Mouse (Mus musculus): ENCODE measurements at regions not wholly inside any gene's neighbourhood (a gene's known extent, or its start where the extent isn't known, plus 50 kb on each side); places are given as distances from the start of the nearest gene placed in this dataset.

DNA sequence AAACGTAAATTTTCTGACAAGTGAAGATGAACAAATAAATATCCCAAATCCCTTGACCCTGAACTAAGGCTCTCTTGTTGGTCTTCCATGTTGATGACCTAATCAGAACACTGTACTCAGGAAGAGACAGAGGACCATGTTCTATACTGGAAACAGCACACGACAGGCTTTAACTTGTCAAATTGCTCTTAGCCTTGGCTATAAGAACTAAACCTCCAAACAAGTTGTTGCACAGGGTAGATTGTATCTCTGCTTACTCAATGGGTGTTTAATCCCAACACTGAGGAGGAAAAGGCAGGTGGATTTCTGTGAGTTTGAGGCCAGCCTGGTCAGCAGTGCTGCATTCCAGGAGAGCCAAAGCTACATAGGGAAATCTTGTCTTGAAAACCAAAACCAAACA lies 265.5 kb downstream of the Gja1 start:
- Histone ChIP-seq H3K36me3 (ENCODE audit: control insufficient read depth, insufficient read depth, low read length, poor library complexity, severe bottlenecking) (no peaks in the 10 kb centered on the region), H3K4me3 (ENCODE audit: insufficient read depth in 1 of 2, low read depth in 1 of 2, low read length in 2 of 2, poor library complexity in 1 of 2, severe bottlenecking in 1 of 2) (no peak overlapping the region), H3K4me1 (ENCODE audit: control insufficient read depth in 2 of 2, insufficient read depth in 2 of 2, low read length in 2 of 2, poor library complexity in 1 of 2) (no peaks in the 10 kb centered on the region), H3K9ac (ENCODE audit: insufficient read depth, low read depth, low read length, poor library complexity, severe bottlenecking) (no peak overlapping the region), H3K27ac (ENCODE audit: insufficient read depth, low read depth, low read length, poor library complexity, severe bottlenecking) (no peak overlapping the region), H3K9me3 (ENCODE audit: control insufficient read depth, insufficient read depth, low read depth, low read length) (no peaks in the 10 kb centered on the region)
- no peak for DNase-seq (ENCODE audit: low read depth, low spot score)
- in situ Hi-C loops (cut with MboI; ENCODE audit: low sequenced_read_pairs in 2 of 2, unreplicated experiment in 2 of 2), result no loop called here
- no peak for TF ChIP-seq ZNF384 (IDR thresholded peaks at IDR 0.05; ENCODE audit: low read depth, low read length)
- no peak for TF ChIP-seq HCFC1 (IDR thresholded peaks at IDR 0.05; ENCODE audit: borderline replicate concordance, insufficient read depth, low read length)
- no peak for TF ChIP-seq CHD2 (IDR thresholded peaks at IDR 0.05; ENCODE audit: low read depth, low read length)
- no peak for TF ChIP-seq ZC3H11A (IDR thresholded peaks at IDR 0.05; ENCODE audit: borderline replicate concordance, low read depth, low read length)
- TF ChIP-seq MAFK (IDR thresholded peaks at IDR 0.05; ENCODE audit: insufficient read depth, low read depth, low read length), result no peak

DNA sequence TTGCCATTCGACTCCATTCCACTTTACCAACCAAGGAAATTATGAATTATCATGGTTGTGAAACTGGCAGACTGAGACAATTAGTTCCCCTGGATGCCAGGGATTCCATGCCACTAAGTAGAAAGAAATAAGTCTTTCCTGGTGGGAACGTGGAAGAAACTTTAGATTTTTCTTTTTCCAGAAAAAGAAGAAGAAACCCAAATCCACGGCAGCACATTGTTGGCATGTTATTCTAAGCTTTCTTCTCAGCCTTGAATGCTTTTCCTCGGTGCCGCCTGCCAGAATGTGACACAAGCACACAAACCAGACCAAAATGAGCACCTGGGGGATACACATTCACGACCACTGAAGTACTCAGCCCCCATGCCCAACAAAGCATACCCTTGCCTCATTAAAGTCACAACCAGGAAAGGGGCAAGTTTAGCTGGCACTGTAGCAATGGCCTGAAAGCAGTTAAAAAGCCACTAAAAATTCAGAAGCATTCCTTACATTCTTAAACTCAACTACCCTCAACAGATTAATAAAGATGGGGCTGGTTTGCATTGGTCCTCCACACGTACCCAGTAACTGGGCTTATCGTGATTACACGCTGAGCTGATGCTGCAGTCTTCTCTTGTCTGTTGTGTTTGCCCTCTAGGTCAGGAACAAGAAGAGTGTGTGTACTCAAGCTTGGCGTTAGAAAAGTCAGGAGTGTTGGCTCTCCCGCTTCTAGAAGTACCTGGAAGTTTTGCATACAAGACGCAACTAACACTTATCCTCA lies 266.4 kb downstream of the Gja1 start:
- in situ Hi-C loops (cut with MboI; ENCODE audit: low sequenced_read_pairs in 2 of 2, unreplicated experiment in 2 of 2), result no loop called here
- no peaks in the 10 kb centered on the region for H3K9me3 ChIP-seq (ENCODE audit: control insufficient read depth, insufficient read depth, low read depth, low read length)
- TF ChIP-seq ZNF384 (IDR thresholded peaks at IDR 0.05; ENCODE audit: low read depth, low read length) (no peak), MAFK (IDR thresholded peaks at IDR 0.05; ENCODE audit: insufficient read depth, low read depth, low read length) (no peak), CHD2 (IDR thresholded peaks at IDR 0.05; ENCODE audit: low read depth, low read length) (no peak)
- H3K27ac ChIP-seq (ENCODE audit: insufficient read depth, low read depth, low read length, poor library complexity, severe bottlenecking), result no peak overlapping the region
- no peak for DNase-seq (ENCODE audit: low read depth, low spot score)
- no peak overlapping the region for H3K4me3 ChIP-seq (ENCODE audit: insufficient read depth in 1 of 2, low read depth in 1 of 2, low read length in 2 of 2, poor library complexity in 1 of 2, severe bottlenecking in 1 of 2)
- no peak overlapping the region for H3K9ac ChIP-seq (ENCODE audit: insufficient read depth, low read depth, low read length, poor library complexity, severe bottlenecking)
- no peaks in the 10 kb centered on the region for H3K36me3 ChIP-seq (ENCODE audit: control insufficient read depth, insufficient read depth, low read length, poor library complexity, severe bottlenecking)
- H3K4me1 ChIP-seq (ENCODE audit: control insufficient read depth in 2 of 2, insufficient read depth in 2 of 2, low read length in 2 of 2, poor library complexity in 1 of 2), result no peaks in the 10 kb centered on the region

DNA sequence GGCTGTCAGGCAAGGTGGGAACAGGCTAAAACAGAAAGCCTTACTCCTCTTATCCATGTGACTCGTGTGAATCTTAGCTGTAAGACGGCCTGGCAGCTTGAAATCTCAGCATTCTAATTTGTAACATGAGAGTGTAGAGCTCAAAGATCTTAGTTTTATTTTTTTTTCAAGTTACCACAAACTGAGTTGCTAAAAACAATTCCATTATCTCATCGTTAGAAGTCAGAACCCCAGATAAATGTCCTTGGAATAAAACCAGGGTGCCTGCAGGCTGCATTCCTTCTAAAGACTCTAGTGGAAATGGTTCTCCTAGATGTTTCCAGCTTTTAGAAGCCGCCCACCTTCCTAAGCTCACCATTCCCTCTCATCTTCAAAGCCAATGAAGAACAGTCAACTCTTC lies 283.4 kb downstream of the Gja1 start:
- no peak for DNase-seq (ENCODE audit: low read depth, low spot score)
- Histone ChIP-seq H3K27ac (ENCODE audit: insufficient read depth, low read depth, low read length, poor library complexity, severe bottlenecking) (no peak overlapping the region), H3K4me1 (ENCODE audit: control insufficient read depth in 2 of 2, insufficient read depth in 2 of 2, low read length in 2 of 2, poor library complexity in 1 of 2) (no peaks in the 10 kb centered on the region), H3K4me3 (ENCODE audit: insufficient read depth in 1 of 2, low read depth in 1 of 2, low read length in 2 of 2, poor library complexity in 1 of 2, severe bottlenecking in 1 of 2) (no peak overlapping the region), H3K36me3 (ENCODE audit: control insufficient read depth, insufficient read depth, low read length, poor library complexity, severe bottlenecking) (no peaks in the 10 kb centered on the region), H3K9ac (ENCODE audit: insufficient read depth, low read depth, low read length, poor library complexity, severe bottlenecking) (no peak overlapping the region), H3K9me3 (ENCODE audit: control insufficient read depth, insufficient read depth, low read depth, low read length) (no peaks in the 10 kb centered on the region)
- TF ChIP-seq ZNF384 (IDR thresholded peaks at IDR 0.05; ENCODE audit: low read depth, low read length), result no peak
- TF ChIP-seq ZC3H11A (IDR thresholded peaks at IDR 0.05; ENCODE audit: borderline replicate concordance, low read depth, low read length), result no peak
- TF ChIP-seq MAFK (IDR thresholded peaks at IDR 0.05; ENCODE audit: insufficient read depth, low read depth, low read length), result no peak
- no peak for TF ChIP-seq CHD2 (IDR thresholded peaks at IDR 0.05; ENCODE audit: low read depth, low read length)
- TF ChIP-seq HCFC1 (IDR thresholded peaks at IDR 0.05; ENCODE audit: borderline replicate concordance, insufficient read depth, low read length), result no peak
- in situ Hi-C loops (cut with MboI; ENCODE audit: low sequenced_read_pairs in 2 of 2, unreplicated experiment in 2 of 2), result no loop called here

DNA sequence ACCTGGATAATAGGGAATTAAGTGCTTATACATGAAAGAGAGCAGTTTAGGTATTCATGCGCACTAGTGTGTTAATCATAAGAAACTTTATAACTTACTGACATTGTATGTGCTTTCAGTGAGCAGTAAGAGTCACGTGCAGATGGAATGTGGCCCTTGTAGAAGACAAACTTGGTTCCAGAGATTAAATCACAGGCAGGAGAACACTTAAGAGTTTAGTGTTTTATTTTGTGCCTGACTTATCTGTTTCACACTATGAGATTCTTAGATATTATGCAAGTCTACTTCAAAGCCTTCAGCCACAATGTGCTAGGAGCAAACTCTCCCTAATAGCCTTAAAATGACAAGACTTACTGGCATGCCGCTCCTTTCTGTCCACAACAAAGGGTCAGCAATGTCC lies 296.8 kb downstream of the Gja1 start:
- Histone ChIP-seq H3K4me3 (ENCODE audit: insufficient read depth in 1 of 2, low read depth in 1 of 2, low read length in 2 of 2, poor library complexity in 1 of 2, severe bottlenecking in 1 of 2) (no peak overlapping the region), H3K4me1 (ENCODE audit: control insufficient read depth in 2 of 2, insufficient read depth in 2 of 2, low read length in 2 of 2, poor library complexity in 1 of 2) (no peaks in the 10 kb centered on the region), H3K36me3 (ENCODE audit: control insufficient read depth, insufficient read depth, low read length, poor library complexity, severe bottlenecking) (no peaks in the 10 kb centered on the region), H3K27ac (ENCODE audit: insufficient read depth, low read depth, low read length, poor library complexity, severe bottlenecking) (no peak overlapping the region), H3K9ac (ENCODE audit: insufficient read depth, low read depth, low read length, poor library complexity, severe bottlenecking) (no peak overlapping the region), H3K9me3 (ENCODE audit: control insufficient read depth, insufficient read depth, low read depth, low read length) (no peaks in the 10 kb centered on the region)
- in situ Hi-C loops (cut with MboI; ENCODE audit: low sequenced_read_pairs in 2 of 2, unreplicated experiment in 2 of 2), result no loop called here
- no peak for TF ChIP-seq MAFK (IDR thresholded peaks at IDR 0.05; ENCODE audit: insufficient read depth, low read depth, low read length)
- no peak for TF ChIP-seq ZNF384 (IDR thresholded peaks at IDR 0.05; ENCODE audit: low read depth, low read length)
- no peak for TF ChIP-seq ZC3H11A (IDR thresholded peaks at IDR 0.05; ENCODE audit: borderline replicate concordance, low read depth, low read length)
- no peak for TF ChIP-seq HCFC1 (IDR thresholded peaks at IDR 0.05; ENCODE audit: borderline replicate concordance, insufficient read depth, low read length)
- TF ChIP-seq CHD2 (IDR thresholded peaks at IDR 0.05; ENCODE audit: low read depth, low read length), result no peak
- no peak for DNase-seq (ENCODE audit: low read depth, low spot score)

DNA sequence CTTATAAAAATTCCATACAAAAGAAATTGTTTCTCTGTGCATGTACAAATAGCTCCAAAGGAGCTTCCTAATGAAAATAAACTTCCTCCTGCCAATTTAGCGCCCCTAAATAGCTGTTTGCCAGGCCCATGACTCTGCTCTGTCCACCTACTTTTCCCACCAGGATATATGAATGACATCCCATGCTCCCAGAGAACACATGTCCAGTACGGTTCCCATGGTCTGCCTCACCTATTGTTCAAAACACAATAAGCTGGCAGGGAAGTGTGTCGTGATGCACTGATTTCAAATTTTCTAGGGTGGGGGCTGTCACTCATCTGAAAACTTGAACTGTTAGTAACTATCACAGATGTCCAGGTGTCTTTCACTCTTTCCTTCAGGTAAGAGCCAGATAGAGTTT lies 305.8 kb downstream of the Gja1 start:
- H3K9ac ChIP-seq (ENCODE audit: insufficient read depth, low read depth, low read length, poor library complexity, severe bottlenecking), result no peak overlapping the region
- H3K4me3 ChIP-seq (ENCODE audit: insufficient read depth in 1 of 2, low read depth in 1 of 2, low read length in 2 of 2, poor library complexity in 1 of 2, severe bottlenecking in 1 of 2), result no peak overlapping the region
- H3K27ac ChIP-seq (ENCODE audit: insufficient read depth, low read depth, low read length, poor library complexity, severe bottlenecking), result no peak overlapping the region
- no peak for TF ChIP-seq ZC3H11A (IDR thresholded peaks at IDR 0.05; ENCODE audit: borderline replicate concordance, low read depth, low read length)
- no peak for TF ChIP-seq CHD2 (IDR thresholded peaks at IDR 0.05; ENCODE audit: low read depth, low read length)
- no peak for TF ChIP-seq ZNF384 (IDR thresholded peaks at IDR 0.05; ENCODE audit: low read depth, low read length)
- TF ChIP-seq HCFC1 (IDR thresholded peaks at IDR 0.05; ENCODE audit: borderline replicate concordance, insufficient read depth, low read length), result no peak
- no peak for TF ChIP-seq MAFK (IDR thresholded peaks at IDR 0.05; ENCODE audit: insufficient read depth, low read depth, low read length)
- in situ Hi-C loops (cut with MboI; ENCODE audit: low sequenced_read_pairs in 2 of 2, unreplicated experiment in 2 of 2), result no loop called here
- no peaks in the 10 kb centered on the region for H3K4me1 ChIP-seq (ENCODE audit: control insufficient read depth in 2 of 2, insufficient read depth in 2 of 2, low read length in 2 of 2, poor library complexity in 1 of 2)
- no peaks in the 10 kb centered on the region for H3K9me3 ChIP-seq (ENCODE audit: control insufficient read depth, insufficient read depth, low read depth, low read length)
- H3K36me3 ChIP-seq (ENCODE audit: control insufficient read depth, insufficient read depth, low read length, poor library complexity, severe bottlenecking), result no peaks in the 10 kb centered on the region
- DNase-seq (ENCODE audit: low read depth, low spot score), result no peak
